Mouse (Mus musculus) hindbrain, embryonic 14.5 days (tissue): ENCODE measurements around the gene Fli1. TPM values are rescaled to one million over a fixed set of nuclear protein-coding genes. Genes with fewer than 3 reads are reported as not detected.

Experiments
- ATAC-seq: fragments of 200-750 bp; cut with Nextera tagmentation; 2 replicates; pipeline ENCODE4 v1.8.0; 2017; ENCODE audit warnings: moderate number of reproducible peaks, mild to moderate bottlenecking, moderate TSS enrichment, moderate library complexity; ENCODE audit not compliant: low FRiP score
- DNase-seq: peaks from one replicate; pipeline ENCODE4 v3.0.0-alpha.2; 2015; ENCODE audit warnings: low spot score
- H3K27ac ChIP-seq: fragments of 300-500 bp; sonication (generic); 2 replicates; pipeline ENCODE4 v1.5.1; 2014; ENCODE audit warnings: mild to moderate bottlenecking, moderate library complexity
- H3K27me3 ChIP-seq: fragments of 300-500 bp; sonication (generic); 2 replicates; pipeline ENCODE4 v1.6.1; 2014; ENCODE audit warnings: mild to moderate bottlenecking, low read length, mixed read lengths; ENCODE audit not compliant: control insufficient read depth, insufficient read depth
- H3K36me3 ChIP-seq: fragments of 300-500 bp; sonication (generic); replicated peaks from 2 replicates; pipeline ENCODE4 v1.6.1; 2014; ENCODE audit not compliant: control insufficient read depth, insufficient read depth
- H3K4me1 ChIP-seq: fragments of 300-500 bp; sonication (generic); replicated peaks from 2 replicates; pipeline ENCODE4 v1.6.1; 2014; ENCODE audit warnings: antibody characterized with exemption, low read length, mixed read lengths; ENCODE audit not compliant: control insufficient read depth, insufficient read depth
- H3K4me2 ChIP-seq: fragments of 300-500 bp; sonication (generic); replicated peaks from 2 replicates; pipeline ENCODE4 v1.6.1; 2014; ENCODE audit warnings: mild to moderate bottlenecking, moderate library complexity
- H3K4me3 ChIP-seq: fragments of 300-500 bp; sonication (generic); replicated peaks from 2 replicates; pipeline ENCODE4 v1.5.1; 2014; ENCODE audit warnings: mild to moderate bottlenecking, low read length
- H3K9ac ChIP-seq: fragments of 300-500 bp; sonication (generic); 2 replicates; pipeline ENCODE4 v1.6.1; 2014
- H3K9me3 ChIP-seq: fragments of 300-500 bp; sonication (generic); 2 replicates; pipeline ENCODE4 v1.6.1; 2016; ENCODE audit warnings: low read length; ENCODE audit not compliant: control insufficient read depth
- WGBS: fragments of 180-500 bp; shearing (Covaris S2); extraction: QIAGEN DNeasy Blood & Tissue Kit; methylation state at CpG from one replicate; pipeline ENCODE4 v1.1.7; 2014; 5-methylcytosine and 5-hydroxymethylcytosine counted together
- polyA plus RNA-seq: library from polyadenylated mRNA; unstranded; fragments of >200 nt; fragmentation: Nextera tagmentation; extraction: Ambion mirVana; gene quantifications from 2 replicates; pipeline ENCODE4 v1.2.1, GENCODE M21; 2014

Gene Fli1
- polyA plus RNA-seq, 1 experiment from 2014 or later, result 9.1 TPM

DNA sequence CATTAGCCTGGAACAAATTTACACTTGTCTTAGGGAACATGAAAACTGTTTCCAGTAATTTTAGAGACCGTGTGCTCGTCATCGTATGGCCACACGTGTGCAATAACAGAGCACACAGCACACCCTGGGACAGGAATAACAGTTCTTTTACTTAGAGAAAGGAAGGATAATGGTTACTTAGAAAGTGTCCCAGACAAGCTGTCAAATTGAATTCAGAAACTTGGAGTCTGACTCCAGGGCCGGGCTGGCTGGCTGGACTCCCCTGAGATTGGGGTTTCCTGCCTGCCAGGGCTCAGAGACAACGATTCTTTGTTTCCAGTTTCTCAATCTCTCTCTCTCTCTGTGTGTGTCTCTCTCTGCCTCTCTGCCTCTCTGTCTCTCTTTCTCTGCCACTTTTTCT is 98.8 kb downstream of the Fli1 start:
- no peak; the same call in 1 of the 2 replicates for ATAC-seq
- Histone ChIP-seq H3K36me3 (no peaks in the 10 kb centered on the region), H3K9ac (no peak overlapping the region), H3K9me3 (no peaks in the 10 kb centered on the region), H3K4me2 (no peak overlapping the region), H3K27me3 (no peaks in the 10 kb centered on the region), H3K4me3 (no peak overlapping the region), H3K4me1 (no peaks in the 10 kb centered on the region), H3K27ac (no peak overlapping the region)
- DNase-seq, result no peak
- WGBS, result 52% methylated on average over 6 of the region's 6 CpGs

DNA sequence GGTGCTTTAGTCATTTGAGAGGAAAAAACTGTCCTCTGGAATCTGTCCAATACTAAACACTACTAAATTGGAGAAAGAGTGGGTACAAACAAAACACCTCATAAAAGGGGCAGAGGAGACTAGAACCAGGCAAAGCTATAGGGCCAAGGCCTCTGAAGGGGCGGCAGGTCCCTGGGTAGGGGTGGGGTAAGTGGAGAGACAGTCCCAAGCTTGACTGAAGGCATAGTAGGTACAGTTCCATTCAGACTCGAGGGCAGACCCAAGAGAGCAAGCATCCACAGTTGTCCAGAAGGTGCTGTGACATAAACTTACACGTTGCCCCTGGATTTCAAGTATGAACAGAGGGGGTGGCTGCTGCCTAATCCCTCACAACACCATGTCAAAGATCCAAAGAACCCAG is 99.5 kb downstream of the Fli1 start:
- WGBS, result 78% methylated on average over 3 of the region's 3 CpGs
- H3K27me3 ChIP-seq, result no peaks in the 10 kb centered on the region

DNA sequence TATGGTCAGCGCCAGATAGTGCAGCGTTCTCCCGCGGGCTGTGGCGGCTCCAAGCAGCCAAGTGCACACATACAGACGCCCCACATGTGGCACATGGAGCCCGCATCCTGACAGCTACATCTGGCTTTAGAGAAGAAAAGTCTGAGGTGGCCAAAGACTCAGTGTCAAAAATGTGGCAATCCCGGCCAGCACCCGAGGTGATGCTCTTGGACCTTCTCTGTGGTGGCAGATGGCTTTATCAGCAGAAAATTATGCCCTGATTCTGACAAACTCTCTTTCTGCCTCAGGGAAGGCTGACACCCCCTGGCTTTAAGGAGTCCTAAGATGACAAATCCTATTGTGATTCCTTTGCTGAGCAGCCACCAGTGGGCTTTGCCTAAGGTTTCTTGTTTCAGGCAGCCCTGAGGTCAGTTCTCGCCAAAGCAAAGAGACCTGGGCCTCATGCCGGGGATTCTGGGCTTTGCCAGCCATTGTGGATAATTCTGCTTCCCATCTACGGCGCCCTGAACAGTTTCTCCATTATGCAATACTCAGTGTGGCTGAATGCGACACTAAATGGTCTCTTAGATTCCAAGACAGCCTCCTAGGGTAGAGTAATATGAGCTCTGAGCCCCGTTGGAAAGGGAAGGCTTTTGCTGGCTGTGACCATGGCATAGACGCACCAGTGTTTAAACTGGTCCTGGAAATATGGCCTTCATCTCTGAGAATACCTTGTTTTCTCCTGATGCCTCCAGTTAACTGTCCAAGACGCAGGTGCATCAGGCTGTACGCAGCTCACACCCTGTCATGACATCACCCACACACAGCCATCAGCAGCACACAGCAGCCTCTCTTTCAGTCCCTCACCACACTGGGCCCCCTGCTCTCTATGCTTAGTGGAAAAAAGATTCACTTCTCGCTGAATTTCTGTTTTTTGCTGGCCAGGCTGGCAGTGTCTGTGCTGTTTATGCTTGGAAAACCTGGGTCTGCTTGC is 108.1 kb downstream of the Fli1 start:
- no peak overlapping the region for H3K27ac ChIP-seq
- H3K4me1 ChIP-seq, result no peaks in the 10 kb centered on the region
- DNase-seq (no peak), ATAC-seq (no peak)
- 72% methylated on average over 19 of the region's 19 CpGs for WGBS
- no peaks in the 10 kb centered on the region for H3K9me3 ChIP-seq
- no peak overlapping the region for H3K4me3 ChIP-seq
- no peak overlapping the region for H3K4me2 ChIP-seq
- no peaks in the 10 kb centered on the region for H3K36me3 ChIP-seq
- H3K27me3 ChIP-seq, result no peaks in the 10 kb centered on the region
- H3K9ac ChIP-seq, result no peak overlapping the region

More for the DNA sequence above, 99.5 kb downstream of the Fli1 start:
- Histone ChIP-seq H3K4me3 (no peak overlapping the region), H3K9ac (no peak overlapping the region), H3K27ac (no peak overlapping the region), H3K4me1 (no peaks in the 10 kb centered on the region), H3K36me3 (no peaks in the 10 kb centered on the region), H3K4me2 (no peak overlapping the region), H3K9me3 (no peaks in the 10 kb centered on the region)
- no peak for ATAC-seq
- no peak for DNase-seq

DNA sequence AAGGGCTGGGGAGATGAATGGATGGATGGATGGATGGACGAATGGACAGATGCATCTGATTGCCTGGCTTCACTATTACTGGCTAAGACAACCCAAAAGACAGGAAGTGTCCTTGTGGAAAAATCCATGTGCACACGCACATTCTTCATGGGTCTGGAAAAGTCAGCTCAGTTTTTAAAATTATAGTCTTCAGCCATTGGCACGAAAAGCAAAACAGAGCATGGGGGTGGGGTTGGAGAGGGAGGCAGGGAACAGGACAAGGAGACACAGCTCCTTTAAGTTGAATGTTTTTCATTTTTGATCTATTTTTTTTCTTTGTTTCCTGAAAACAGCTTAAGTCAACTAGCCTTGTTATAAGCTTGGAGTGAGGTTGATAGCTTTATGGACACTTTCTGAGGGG is 111.6 kb downstream of the Fli1 start:
- DNase-seq (no peak), ATAC-seq (no peak)
- Histone ChIP-seq H3K9ac (no peak overlapping the region), H3K9me3 (no peaks in the 10 kb centered on the region), H3K4me2 (no peak overlapping the region), H3K27ac (no peak overlapping the region), H3K36me3 (no peaks in the 10 kb centered on the region), H3K4me1 (no peaks in the 10 kb centered on the region), H3K4me3 (no peak overlapping the region), H3K27me3 (no peaks in the 10 kb centered on the region)
- 89% methylated on average over 3 of the region's 3 CpGs for WGBS

DNA sequence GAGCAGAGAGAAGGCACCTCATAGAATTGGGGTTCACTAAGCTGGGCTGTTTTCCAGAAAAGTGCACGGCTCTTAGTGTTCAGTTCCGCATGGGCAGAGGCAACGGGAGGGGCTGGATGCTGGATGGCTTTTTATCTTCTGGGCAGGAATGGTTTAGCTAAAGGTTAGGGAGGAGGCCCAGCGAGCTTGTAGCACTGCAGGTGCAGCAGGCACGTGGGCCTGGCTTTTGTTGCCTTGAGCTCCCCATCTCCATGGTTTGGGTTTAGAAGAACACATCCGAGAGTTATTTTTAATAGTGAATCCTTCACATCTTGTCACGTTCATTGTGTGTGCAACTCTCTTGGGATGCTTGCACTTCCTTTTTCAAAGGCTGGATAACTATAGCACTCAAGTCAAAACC is 117.3 kb downstream of the Fli1 start:
- Histone ChIP-seq H3K9me3 (no peaks in the 10 kb centered on the region), H3K4me3 (no peak overlapping the region), H3K4me2 (no peak overlapping the region), H3K36me3 (no peaks in the 10 kb centered on the region), H3K27ac (no peak overlapping the region), H3K4me1 (no peaks in the 10 kb centered on the region), H3K9ac (no peak overlapping the region), H3K27me3 (no peaks in the 10 kb centered on the region)
- DNase-seq (no peak), ATAC-seq (no peak)
- WGBS, result 76% methylated on average over 7 of the region's 7 CpGs

DNA sequence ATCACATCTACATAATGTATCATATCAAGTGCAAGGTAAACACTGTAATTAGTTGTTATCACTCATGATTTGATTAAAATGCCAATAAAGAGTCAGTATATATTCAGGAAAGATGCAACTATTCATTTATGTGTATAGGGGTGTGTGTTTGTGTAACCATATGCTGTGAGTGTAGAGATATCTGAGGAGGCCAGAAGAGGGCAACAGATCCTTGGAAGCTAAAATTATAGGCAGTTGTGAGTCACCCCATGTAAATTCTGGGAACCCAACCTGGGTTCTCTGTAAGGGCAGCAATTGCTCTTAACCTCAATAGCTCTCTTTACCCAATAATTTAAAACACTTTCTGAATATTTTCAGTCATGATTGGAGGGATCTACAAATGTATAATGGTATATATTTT is 122.0 kb downstream of the Fli1 start:
- Histone ChIP-seq H3K4me2 (no peak overlapping the region), H3K9me3 (no peaks in the 10 kb centered on the region), H3K4me3 (no peak overlapping the region), H3K27ac (no peak overlapping the region), H3K27me3 (no peaks in the 10 kb centered on the region), H3K36me3 (no peaks in the 10 kb centered on the region), H3K9ac (no peak overlapping the region), H3K4me1 (no peaks in the 10 kb centered on the region)
- ATAC-seq, result no peak
- no peak for DNase-seq

DNA sequence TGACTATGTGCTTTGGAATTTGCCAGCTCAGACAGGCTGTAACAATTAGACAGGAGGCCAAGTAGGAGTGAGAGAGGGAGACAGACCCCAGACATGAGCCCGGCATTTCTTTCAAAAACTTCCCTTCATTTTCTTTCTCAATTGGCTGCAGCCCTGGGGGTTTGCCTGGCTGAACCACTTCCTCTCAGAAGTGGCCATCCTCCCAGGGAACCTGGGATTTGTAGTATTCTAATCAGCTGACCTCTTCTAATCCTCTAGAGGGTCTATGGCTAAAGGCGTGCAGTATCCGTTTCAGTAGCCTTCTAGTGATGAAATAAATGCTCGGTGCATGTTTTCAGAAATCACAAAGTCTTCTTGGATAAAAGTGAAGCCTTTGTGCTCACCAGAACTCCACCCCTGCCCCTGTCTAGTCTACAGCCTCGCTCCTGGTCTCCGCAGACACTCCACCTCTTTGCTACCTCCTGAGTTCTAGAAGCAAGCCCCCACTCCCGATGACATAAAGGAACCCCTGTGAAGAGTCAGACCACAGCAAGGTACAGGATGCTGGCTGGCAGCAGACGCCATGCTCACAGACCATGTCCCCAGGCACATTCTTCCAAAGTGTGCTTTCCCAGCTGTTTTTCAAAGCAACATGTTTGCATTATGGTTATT is 125.1 kb downstream of the Fli1 start:
- Histone ChIP-seq H3K4me1 (no peaks in the 10 kb centered on the region), H3K27ac (no peak overlapping the region), H3K9ac (no peak overlapping the region), H3K9me3 (no peaks in the 10 kb centered on the region), H3K4me2 (no peak overlapping the region), H3K27me3 (no peaks in the 10 kb centered on the region), H3K36me3 (no peaks in the 10 kb centered on the region), H3K4me3 (no peak overlapping the region)
- DNase-seq, result no peak
- 50% methylated on average over 8 of the region's 8 CpGs for WGBS
- no peak for ATAC-seq

DNA sequence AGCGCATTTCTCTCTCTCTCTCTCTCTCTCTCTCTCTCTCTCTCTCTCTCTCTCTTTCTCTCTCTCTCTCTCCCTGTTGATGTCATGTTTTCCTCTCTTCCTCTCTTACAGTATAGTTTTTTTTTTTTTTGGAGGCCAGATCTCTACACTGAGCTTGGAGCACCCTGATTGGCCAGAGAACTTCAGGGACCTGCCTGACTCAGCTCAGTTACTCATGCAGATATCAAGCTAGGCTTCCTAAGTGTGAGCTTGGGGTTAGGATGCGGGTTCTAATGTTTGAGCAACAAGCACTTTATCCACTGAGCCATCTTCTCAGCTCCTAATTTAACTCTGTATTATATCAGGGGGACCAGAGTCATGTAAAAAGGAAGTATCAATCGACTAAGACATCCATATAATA is 126.7 kb downstream of the Fli1 start:
- Histone ChIP-seq H3K36me3 (no peaks in the 10 kb centered on the region), H3K4me3 (no peak overlapping the region), H3K4me2 (no peak overlapping the region), H3K9me3 (no peaks in the 10 kb centered on the region), H3K27me3 (0 out of 2 replicates have a peak, but pooled peaks cover 7% of the 10 kb centered on the region), H3K4me1 (no peaks in the 10 kb centered on the region), H3K9ac (no peak overlapping the region), H3K27ac (no peak overlapping the region)
- DNase-seq, result no peak
- 98% methylated on average over 3 of the region's 3 CpGs for WGBS
- no peak for ATAC-seq

DNA sequence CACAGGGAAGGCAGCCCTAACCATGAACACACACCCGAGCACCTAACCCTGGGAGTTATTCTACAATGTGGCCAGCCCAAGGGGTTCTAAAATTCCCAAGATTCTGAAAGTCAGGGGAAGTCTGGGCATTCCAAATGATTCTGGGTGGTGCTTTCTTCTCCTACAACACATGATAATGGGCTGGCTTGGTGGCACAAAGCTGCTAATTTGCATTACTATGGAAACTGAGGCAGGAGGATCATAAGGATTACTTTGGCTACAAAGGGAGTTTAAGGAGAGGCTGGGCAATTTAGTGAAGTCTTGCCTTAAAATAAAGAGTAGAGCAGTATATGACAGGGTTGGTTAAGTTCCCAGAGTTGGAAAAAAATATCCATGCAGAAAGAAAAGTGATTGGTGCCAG is 127.7 kb downstream of the Fli1 start:
- no peak overlapping the region for H3K27ac ChIP-seq
- no peaks in the 10 kb centered on the region for H3K9me3 ChIP-seq
- no peak overlapping the region for H3K4me2 ChIP-seq
- H3K4me3 ChIP-seq, result no peak overlapping the region
- ATAC-seq, result no peak
- H3K36me3 ChIP-seq, result no peaks in the 10 kb centered on the region
- no peaks in the 10 kb centered on the region for H3K4me1 ChIP-seq
- no peak overlapping the region for H3K9ac ChIP-seq
- WGBS, result 50% methylated on average over 1 of the region's 1 CpGs
- H3K27me3 ChIP-seq, result 0 out of 2 replicates have a peak, but pooled peaks cover 12% of the 10 kb centered on the region
- no peak for DNase-seq
